Mouse (Mus musculus) brain, adult 10 weeks (tissue): Measurements from ENCODE around the gene Shh. TPM values are rescaled to one million over a fixed set of nuclear protein-coding genes. Genes with fewer than 3 reads are reported as not detected.

Source experiments
- polyA plus RNA-seq: library from polyadenylated mRNA; stranded (reverse); fragments of 350-450 nt; fragmentation: Illumina TruSeq; extraction: RNeasy Lipid Tissue Mini Kit (QIAGEN cat#74804); gene quantifications from one replicate; pipeline ENCODE4 v1.2.3, GENCODE M21; 2015; ENCODE audit warnings: low read depth, low replicate concordance

Shh gene
- 1.9 TPM for polyA plus RNA-seq

GRCm38 (mm10) chr5:28466760-28467306 lies at the start of gene Shh:
Gene Shh (minus strand): TSS chr5:28467256.

Other genes with a start within 250 kb of the Shh start
- 1.4 TPM for gene Cnpy1, start 221.4 kb downstream of the Shh start, polyA plus RNA-seq
- 28.7 TPM for gene Rbm33, start 150.1 kb downstream of the Shh start, polyA plus RNA-seq